Mouse (Mus musculus) adrenal gland, adult 10 weeks (tissue): Measurements from ENCODE around the gene Alkbh8. TPM values are rescaled to one million over a fixed set of nuclear protein-coding genes. Genes with fewer than 3 reads are reported as not detected.

Experiments
- polyA plus RNA-seq: library from polyadenylated mRNA; stranded (reverse); fragments of 350-450 nt; fragmentation: Illumina TruSeq; extraction: RNeasy Lipid Tissue Mini Kit (QIAGEN cat#74804); gene quantifications from one replicate; pipeline ENCODE4 v1.2.3, GENCODE M21; 2014; ENCODE audit warnings: low read depth, low replicate concordance

The Alkbh8 gene
- polyA plus RNA-seq, result 34.9 TPM

GRCm38 (mm10) chr9:3334962-3335767, at the start of gene Alkbh8:
Gene Alkbh8, plus strand, starts transcription at chr9:3335140.

GRCm38 (mm10) chr9:3403251-3404208, 68.6 kb downstream of the Alkbh8 start, which contains the start of gene Cwf19l2:
Gene Cwf19l2, plus strand, starts transcription at chr9:3403592.

Other genes starting within 250 kb of the Alkbh8 start
- gene Cwf19l2, start 68.5 kb downstream of the Alkbh8 start, polyA plus RNA-seq, result 96.7 TPM
- gene Gucy1a2, start 197.6 kb downstream of the Alkbh8 start, polyA plus RNA-seq, result 5.2 TPM